Mouse (Mus musculus) heart, embryonic 11.5 days (tissue): ENCODE measurements around the gene Pnpla1. TPM values are rescaled to one million over a fixed set of nuclear protein-coding genes. Genes with fewer than 3 reads are reported as not detected.
A peak's percentile ranks its signal among the peaks of the same experiment; 100 is the strongest.

Source experiments
- ATAC-seq: fragments of 200-750 bp; cut with Nextera tagmentation; replicated peaks from 2 replicates; pipeline ENCODE4 v1.8.0; 2017; ENCODE audit warnings: moderate library complexity; ENCODE audit not compliant: insufficient number of reproducible peaks, low FRiP score, low TSS enrichment
- H3K27ac ChIP-seq: fragments of 300-500 bp; sonication (generic); 2 replicates; pipeline ENCODE4 v1.5.1; 2014; ENCODE audit warnings: mild to moderate bottlenecking, low read depth, low read length
- H3K27me3 ChIP-seq: fragments of 300-500 bp; sonication (generic); 2 replicates; pipeline ENCODE4 v1.6.1; 2014; ENCODE audit warnings: mild to moderate bottlenecking, low read length, mixed read lengths; ENCODE audit not compliant: control insufficient read depth, insufficient read depth
- H3K36me3 ChIP-seq: fragments of 300-500 bp; sonication (generic); 2 replicates; pipeline ENCODE4 v1.6.1; 2014; ENCODE audit warnings: mild to moderate bottlenecking, low read length, moderate library complexity, mixed read lengths; ENCODE audit not compliant: control insufficient read depth, insufficient read depth
- H3K4me1 ChIP-seq: fragments of 300-500 bp; sonication (generic); 2 replicates; pipeline ENCODE4 v1.6.1; 2014; ENCODE audit warnings: low read length; ENCODE audit not compliant: control insufficient read depth, insufficient read depth
- H3K4me2 ChIP-seq: fragments of 300-500 bp; sonication (generic); 2 replicates; pipeline ENCODE4 v1.6.1; 2014; ENCODE audit warnings: mild to moderate bottlenecking, moderate library complexity
- H3K4me3 ChIP-seq: fragments of 300-500 bp; sonication (generic); 2 replicates; pipeline ENCODE4 v1.5.1; 2014; ENCODE audit warnings: low read depth, low read length
- H3K9ac ChIP-seq: fragments of 300-500 bp; sonication (generic); 2 replicates; pipeline ENCODE4 v1.6.1; 2014; ENCODE audit warnings: mild to moderate bottlenecking, low read depth, low read length, moderate library complexity
- H3K9me3 ChIP-seq: fragments of 300-500 bp; sonication (generic); replicated peaks from 2 replicates; pipeline ENCODE4 v1.6.1; 2016; ENCODE audit warnings: low read length; ENCODE audit not compliant: control insufficient read depth
- WGBS: fragments of 180-500 bp; shearing (Covaris S2); extraction: QIAGEN DNeasy Blood & Tissue Kit; methylation state at CpG from one replicate; pipeline ENCODE4 v1.1.7; 2014; ENCODE audit not compliant: insufficient replicate concordance; 5-methylcytosine and 5-hydroxymethylcytosine counted together
- polyA plus RNA-seq: library from polyadenylated mRNA; unstranded; fragments of >200 nt; fragmentation: Nextera tagmentation; extraction: Ambion mirVana; gene quantifications from 2 replicates; pipeline ENCODE4 v1.2.1, GENCODE M21; 2014

Gene Pnpla1
- polyA plus RNA-seq, 1 experiment from 2014 or later: 0.06 TPM

DNA sequence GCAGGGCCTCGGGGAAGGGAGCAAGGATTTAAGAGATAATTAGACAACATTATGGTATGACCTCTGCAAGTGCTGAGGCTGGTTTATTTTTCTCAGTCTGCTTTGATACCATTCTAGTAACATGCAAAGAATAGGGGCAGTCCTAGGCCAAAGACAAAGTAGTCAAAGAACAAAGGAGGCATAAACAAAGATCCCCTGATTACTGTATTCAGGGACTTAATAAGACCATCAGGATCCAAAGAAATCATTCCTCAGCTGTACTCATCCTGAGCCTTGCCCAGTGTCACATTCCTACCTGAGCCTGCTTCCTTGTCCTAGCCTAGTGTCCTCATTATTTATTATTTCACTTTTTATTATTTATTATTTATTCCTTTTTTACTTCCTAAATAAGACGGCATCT, 38.0 kb upstream of the Pnpla1 start:
- H3K27me3 ChIP-seq: no peaks in the 10 kb centered on the region
- 91% methylated on average over 2 of the region's 2 CpGs for WGBS
- ATAC-seq: no peak

DNA sequence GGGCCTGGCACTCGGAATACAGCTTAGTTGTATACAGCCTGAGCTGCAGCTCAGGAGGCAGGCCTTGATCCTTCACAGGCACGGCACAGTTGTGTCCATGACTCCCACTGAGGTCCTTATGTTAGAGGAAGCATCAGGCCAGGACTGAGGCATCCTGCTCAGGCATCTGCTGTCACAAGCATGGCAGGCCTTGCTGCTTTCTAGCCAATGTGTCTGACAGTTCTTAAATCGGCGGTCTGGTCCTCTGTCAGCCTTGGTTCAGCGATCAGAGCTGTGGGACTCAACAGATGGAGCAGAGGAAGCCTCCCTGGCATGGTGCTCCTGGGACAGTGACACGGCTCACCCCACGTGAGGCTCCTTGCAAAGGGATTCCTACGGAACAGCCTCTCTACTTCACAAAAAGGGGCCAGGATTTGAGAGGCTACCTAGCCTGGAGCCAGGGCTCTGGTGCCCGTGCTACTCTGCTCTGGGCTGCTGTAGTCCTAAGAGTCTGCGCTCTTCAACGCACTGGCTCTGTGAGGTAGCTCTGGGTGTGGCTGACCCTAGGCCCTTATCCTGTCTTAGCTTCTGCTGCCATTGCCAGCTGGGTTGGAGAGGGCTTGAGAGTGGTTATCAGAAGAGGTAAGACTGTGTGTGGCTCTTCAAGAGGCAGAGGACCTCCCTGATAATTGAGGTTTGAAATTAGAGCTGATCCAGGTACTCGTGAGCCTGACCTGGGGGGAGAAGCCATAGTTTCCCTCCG, 35.0 kb upstream of the Pnpla1 start:
- peak overlapping the region; percentile 85 for H3K27ac ChIP-seq
- H3K36me3 ChIP-seq: peaks cover 56% of the 10 kb centered on the region
- peaks cover 10% of the 10 kb centered on the region; the same call in 1 of the 2 replicates for H3K4me1 ChIP-seq
- no peaks in the 10 kb centered on the region for H3K27me3 ChIP-seq
- H3K9me3 ChIP-seq: no peaks in the 10 kb centered on the region
- H3K9ac ChIP-seq: peak overlapping the region; percentile 17; the same call in 1 of the 2 replicates
- ATAC-seq: peak; percentile 95
- 79% methylated on average over 13 of the region's 13 CpGs for WGBS
- peak overlapping the region; percentile 44 for H3K4me2 ChIP-seq
- H3K4me3 ChIP-seq: peak overlapping the region; percentile 28

More for the DNA sequence above, 38.0 kb upstream of the Pnpla1 start:
- H3K9me3 ChIP-seq: no peaks in the 10 kb centered on the region
- H3K4me2 ChIP-seq: no peak overlapping the region
- H3K36me3 ChIP-seq: peaks cover 61% of the 10 kb centered on the region
- peaks cover 14% of the 10 kb centered on the region for H3K4me1 ChIP-seq
- H3K9ac ChIP-seq: no peak overlapping the region
- H3K4me3 ChIP-seq: no peak overlapping the region
- no peak overlapping the region for H3K27ac ChIP-seq

DNA sequence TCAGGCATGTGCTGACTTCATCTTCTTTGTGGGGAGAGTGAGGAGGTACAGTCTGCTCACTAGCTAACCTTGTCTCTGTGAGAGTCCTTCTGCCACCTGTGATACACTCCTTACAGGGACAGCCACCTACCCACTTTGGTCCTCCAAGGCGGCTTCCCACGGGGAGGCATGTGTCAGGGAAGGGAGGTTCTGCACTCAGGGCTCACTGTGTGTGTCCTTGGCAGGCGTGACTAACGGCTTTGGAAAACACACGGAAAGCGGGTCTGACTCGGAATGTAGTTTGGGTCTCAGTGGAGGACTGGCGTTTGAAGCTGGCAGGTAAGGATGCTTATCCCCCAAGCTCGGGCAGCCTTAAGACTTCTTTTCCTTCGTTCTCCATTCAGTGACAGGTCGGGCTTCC, 34.5 kb upstream of the Pnpla1 start:
- Histone ChIP-seq H3K4me3 (peak overlapping the region; percentile 28), H3K4me1 (peaks cover 10% of the 10 kb centered on the region; the same call in 1 of the 2 replicates), H3K27ac (peak overlapping the region; percentile 85), H3K4me2 (peak overlapping the region; percentile 44), H3K9ac (peak overlapping the region; percentile 17; the same call in 1 of the 2 replicates), H3K27me3 (no peaks in the 10 kb centered on the region), H3K36me3 (peaks cover 55% of the 10 kb centered on the region), H3K9me3 (no peaks in the 10 kb centered on the region)
- 89% methylated on average over 11 of the region's 11 CpGs for WGBS
- no peak for ATAC-seq

DNA sequence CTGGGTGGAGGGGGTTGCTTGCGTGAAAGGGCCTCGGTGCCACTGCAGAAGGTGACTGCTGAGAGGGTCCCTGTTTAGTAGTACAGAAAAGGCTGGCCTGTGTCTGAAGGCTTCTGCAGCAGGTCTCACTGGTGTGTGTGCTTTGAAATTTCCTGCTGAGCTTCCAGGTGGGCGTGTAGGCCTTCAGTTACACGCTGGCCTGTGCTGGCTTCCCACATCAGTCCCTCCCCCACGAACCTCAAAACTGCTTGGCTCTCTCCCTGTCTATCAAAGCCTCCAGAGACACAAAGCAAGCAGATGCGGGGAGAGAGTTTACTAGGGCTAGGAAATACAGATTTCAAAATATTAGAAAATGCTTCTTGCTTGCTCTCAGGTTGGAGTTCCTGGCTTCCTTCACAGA, 33.3 kb upstream of the Pnpla1 start:
- peaks cover 52% of the 10 kb centered on the region for H3K36me3 ChIP-seq
- peaks cover 16% of the 10 kb centered on the region for H3K4me1 ChIP-seq
- H3K9ac ChIP-seq: peak overlapping the region; percentile 40; the same call in 1 of the 2 replicates

DNA sequence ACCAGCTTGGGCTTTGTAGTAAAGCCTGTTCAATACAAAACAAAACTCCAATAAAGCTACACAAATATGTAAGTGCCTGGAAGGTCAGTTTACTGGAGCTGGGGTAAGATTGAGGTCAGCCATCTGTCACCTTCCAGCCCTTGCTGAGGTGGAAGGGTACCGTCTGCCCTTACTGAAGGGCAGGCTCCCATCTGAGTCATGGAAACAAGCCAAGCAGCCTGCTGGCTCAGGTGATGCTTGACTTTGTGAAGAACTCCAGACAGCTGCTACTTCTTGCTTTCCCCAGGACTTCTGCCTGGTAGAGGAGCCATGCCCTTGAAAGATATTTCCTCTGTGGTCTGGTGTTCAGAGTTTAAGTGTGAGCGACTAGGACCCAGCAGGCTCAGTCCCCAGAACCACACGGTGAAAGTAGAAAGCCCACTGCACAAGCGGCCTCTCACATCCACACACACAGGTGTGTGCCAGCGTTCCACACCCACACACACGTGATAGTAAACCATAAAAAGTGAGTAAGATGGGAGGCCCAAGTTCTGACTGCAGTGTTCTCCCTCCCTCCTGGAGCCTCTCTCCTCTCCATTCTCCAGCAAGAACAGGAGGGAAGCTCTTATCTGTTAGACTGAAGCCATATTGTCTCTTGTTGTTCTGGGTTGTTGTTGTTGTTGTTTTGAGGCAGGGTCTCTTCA, 32.7 kb upstream of the Pnpla1 start:
- no peaks in the 10 kb centered on the region for H3K27me3 ChIP-seq
- no peaks in the 10 kb centered on the region for H3K9me3 ChIP-seq
- H3K27ac ChIP-seq: peak overlapping the region; percentile 57
- peaks cover 50% of the 10 kb centered on the region for H3K36me3 ChIP-seq
- H3K4me3 ChIP-seq: no peak overlapping the region
- no peak for ATAC-seq
- H3K4me1 ChIP-seq: peaks cover 16% of the 10 kb centered on the region
- H3K4me2 ChIP-seq: peak overlapping the region; percentile 44; the same call in 1 of the 2 replicates
- 79% methylated on average over 6 of the region's 6 CpGs for WGBS
- peak overlapping the region; percentile 24; the same call in 1 of the 2 replicates for H3K9ac ChIP-seq

More for the DNA sequence above, 33.3 kb upstream of the Pnpla1 start:
- no peak for ATAC-seq
- H3K9me3 ChIP-seq: no peaks in the 10 kb centered on the region
- peak overlapping the region; percentile 44 for H3K4me2 ChIP-seq
- no peaks in the 10 kb centered on the region for H3K27me3 ChIP-seq
- WGBS: 69% methylated on average over 6 of the region's 6 CpGs
- peak overlapping the region; percentile 25 for H3K27ac ChIP-seq
- 0 out of 2 replicates have a peak overlapping the region, but pooled peaks have one; percentile 28 for H3K4me3 ChIP-seq

DNA sequence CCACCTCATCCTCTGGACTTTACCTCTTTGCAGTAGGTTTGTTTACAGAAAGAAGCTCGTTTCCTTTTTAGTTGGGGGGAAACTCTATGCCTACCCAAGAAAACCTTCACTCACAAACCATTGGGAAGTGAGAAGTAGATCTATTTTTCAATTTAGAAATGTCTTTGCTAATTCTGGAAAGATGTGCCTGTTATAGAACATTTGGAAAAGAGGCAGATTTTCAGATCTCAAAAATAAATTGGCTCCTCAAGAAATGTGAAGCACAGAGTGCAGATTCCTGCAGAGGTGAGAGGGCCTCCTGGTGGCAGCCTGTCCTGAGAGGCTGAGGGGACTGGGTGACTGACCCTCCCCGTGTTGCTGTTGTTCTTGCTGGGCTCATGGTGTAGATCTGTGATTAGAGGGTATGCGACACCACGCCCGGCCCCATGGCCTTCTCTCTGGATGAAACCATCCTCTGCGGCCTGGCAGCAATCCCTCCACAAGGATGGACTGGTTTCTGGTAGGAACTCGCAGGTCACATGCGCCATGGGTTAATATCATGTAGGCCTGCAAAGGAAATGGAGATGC, 30.5 kb upstream of the Pnpla1 start:
- WGBS: 78% methylated on average over 8 of the region's 8 CpGs
- Histone ChIP-seq H3K9ac (no peak overlapping the region), H3K36me3 (peaks cover 41% of the 10 kb centered on the region), H3K4me3 (no peak overlapping the region), H3K9me3 (no peaks in the 10 kb centered on the region), H3K27ac (peak overlapping the region; percentile 84; the same call in 1 of the 2 replicates), H3K4me2 (0 out of 2 replicates have a peak overlapping the region, but pooled peaks have one; percentile 12), H3K27me3 (no peaks in the 10 kb centered on the region), H3K4me1 (peaks cover 27% of the 10 kb centered on the region)
- no peak for ATAC-seq

DNA sequence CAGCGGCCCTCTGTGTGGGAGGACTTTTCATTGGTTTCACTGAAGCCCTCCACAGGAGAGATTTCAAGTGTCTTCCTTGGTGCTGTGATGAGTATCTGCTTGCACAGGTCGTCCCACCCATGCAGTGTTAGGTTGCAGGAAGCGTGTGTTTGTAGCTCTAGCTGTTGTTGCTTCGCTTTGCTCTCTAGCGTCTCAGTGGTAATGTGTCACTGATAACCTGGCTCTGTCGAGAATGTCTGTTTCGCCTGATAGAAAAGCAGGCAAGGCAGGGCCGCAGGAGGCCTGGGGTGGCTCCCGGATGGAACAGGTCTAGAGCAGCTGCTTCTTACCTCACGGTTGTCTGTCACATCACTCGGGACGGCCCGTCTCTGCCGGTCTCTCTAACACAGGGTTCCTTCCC, 29.1 kb upstream of the Pnpla1 start:
- ATAC-seq: peak; percentile 82
- peaks cover 31% of the 10 kb centered on the region; the same call in 1 of the 2 replicates for H3K36me3 ChIP-seq
- H3K4me1 ChIP-seq: peaks cover 26% of the 10 kb centered on the region
- H3K4me2 ChIP-seq: peak overlapping the region; percentile 41
- peak overlapping the region; percentile 84 for H3K27ac ChIP-seq
- H3K27me3 ChIP-seq: no peaks in the 10 kb centered on the region
- 47% methylated on average over 14 of the region's 14 CpGs for WGBS
- no peak overlapping the region for H3K4me3 ChIP-seq
- H3K9me3 ChIP-seq: no peaks in the 10 kb centered on the region
- peak overlapping the region; percentile 28; the same call in 1 of the 2 replicates for H3K9ac ChIP-seq

DNA sequence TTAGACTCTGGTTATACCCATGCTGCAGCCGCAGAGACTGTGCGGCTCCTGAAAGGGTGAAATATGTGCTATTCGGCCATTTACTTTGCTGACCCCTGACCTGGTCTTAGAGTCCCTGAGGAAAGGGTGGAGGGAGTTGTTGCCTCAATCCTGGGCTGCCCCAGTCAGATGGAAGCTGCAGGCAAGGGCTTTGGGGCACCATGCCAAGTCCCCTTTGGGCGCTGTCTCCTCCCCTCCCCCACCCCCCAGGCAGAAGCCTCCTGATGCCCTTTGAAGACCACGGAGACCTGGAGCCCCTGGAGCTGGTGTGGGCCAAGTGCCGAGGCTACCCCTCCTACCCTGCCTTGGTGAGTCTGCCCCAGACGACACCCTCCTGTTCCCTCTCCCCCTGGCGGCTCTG, 27.1 kb upstream of the Pnpla1 start:
- Histone ChIP-seq H3K36me3 (peaks cover 33% of the 10 kb centered on the region), H3K4me1 (peaks cover 27% of the 10 kb centered on the region), H3K4me3 (no peak overlapping the region), H3K9ac (no peak overlapping the region), H3K27me3 (no peaks in the 10 kb centered on the region), H3K27ac (no peak overlapping the region), H3K4me2 (no peak overlapping the region), H3K9me3 (no peaks in the 10 kb centered on the region)
- WGBS: 71% methylated on average over 8 of the region's 8 CpGs
- no peak for ATAC-seq
